Mouse (Mus musculus) E14TG2a.4 (cell line): ENCODE measurements around the gene Tank.

ENCODE experiments used
- CTCF ChIP-seq: conservative IDR thresholded peaks from 2 replicates; pipeline ENCODE4 v1.5.1; 2014; ENCODE audit warnings: low read length
- NANOG ChIP-seq: IDR thresholded peaks from 2 replicates; pipeline ENCODE4 v1.6.1; 2014; ENCODE audit warnings: borderline replicate concordance, low read length, mixed read lengths
- POU5F1 ChIP-seq: IDR thresholded peaks from 2 replicates; pipeline ENCODE4 v1.6.1; 2014; ENCODE audit warnings: low read length, borderline replicate concordance

DNA sequence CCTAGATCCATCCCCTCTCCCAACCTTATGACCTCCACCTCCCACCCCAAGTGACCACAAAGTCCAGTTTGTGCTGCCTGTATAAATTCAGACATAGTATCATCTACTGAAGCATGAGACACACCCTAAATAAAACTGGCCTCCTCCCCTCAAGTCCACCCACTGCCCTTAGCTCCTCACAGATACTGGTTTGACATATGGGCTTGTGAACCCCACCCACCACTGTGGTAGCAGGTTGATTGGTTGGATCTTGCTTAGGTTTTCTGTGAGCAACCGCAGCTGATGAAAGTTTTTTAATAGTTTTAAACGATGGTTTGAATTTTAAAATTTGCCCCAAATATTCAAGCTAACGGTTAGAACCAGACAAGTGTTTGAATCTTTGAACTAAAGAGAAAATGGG, 13.7 kb downstream of the Tank start:
- no peak for TF ChIP-seq CTCF
- no peak for TF ChIP-seq POU5F1
- TF ChIP-seq NANOG: no peak
